Mouse (Mus musculus) ES-E14 (cell line): ENCODE measurements at regions not wholly inside any gene's neighbourhood (a gene's known extent, or its start where the extent isn't known, plus 50 kb on each side); places are given as distances from the start of the nearest gene placed in this dataset.

Experiments used
- DNase-seq: peaks from one replicate; pipeline ENCODE4 v3.0.0-alpha.2; 2013; ENCODE audit warnings: low read depth, low spot score
- H3K27ac ChIP-seq: 2 replicates; pipeline ENCODE4 v1.5.1; 2012; ENCODE audit warnings: low read depth, mild to moderate bottlenecking, low read length, moderate library complexity, mixed read lengths; ENCODE audit not compliant: poor library complexity, insufficient read depth, severe bottlenecking
- H3K36me3 ChIP-seq: 2 replicates; pipeline ENCODE4 v1.6.1; 2012; ENCODE audit warnings: mild to moderate bottlenecking, low read length, moderate library complexity, mixed read lengths; ENCODE audit not compliant: control insufficient read depth, poor library complexity, insufficient read depth, severe bottlenecking
- H3K4me1 ChIP-seq, 2 experiments: fragments of 150-350 bp in 1 of 2; sonication (generic) in 1 of 2; 2 replicates each; pipeline ENCODE4 v1.6.1; 2012; ENCODE audit warnings: low read length in 2 of 2, mild to moderate bottlenecking in 1 of 2, mixed read lengths in 1 of 2; ENCODE audit not compliant: control insufficient read depth in 2 of 2, insufficient read depth in 2 of 2, poor library complexity in 1 of 2
- H3K4me3 ChIP-seq, 2 experiments: fragments of 150-350 bp in 1 of 2; sonication (generic) in 1 of 2; 2 replicates each; pipeline ENCODE4 v1.5.1; 2012; ENCODE audit warnings: low read length in 2 of 2, low read depth in 1 of 2, mild to moderate bottlenecking in 1 of 2, mixed read lengths in 1 of 2; ENCODE audit not compliant: insufficient read depth in 1 of 2, poor library complexity in 1 of 2, severe bottlenecking in 1 of 2
- H3K9ac ChIP-seq: 2 replicates; pipeline ENCODE4 v1.6.1; 2012; ENCODE audit warnings: low read depth, mild to moderate bottlenecking, low read length, mixed read lengths; ENCODE audit not compliant: poor library complexity, insufficient read depth, severe bottlenecking
- H3K9me3 ChIP-seq: fragments of 150-350 bp; sonication (generic); 2 replicates; pipeline ENCODE4 v1.6.1; 2012; ENCODE audit warnings: low read depth, mild to moderate bottlenecking, low read length; ENCODE audit not compliant: control insufficient read depth, insufficient read depth
- CHD2 ChIP-seq: IDR thresholded peaks from 2 replicates; pipeline ENCODE4 v1.6.1; 2014; ENCODE audit warnings: mild to moderate bottlenecking, low read depth, low read length, inconsistent platforms
- HCFC1 ChIP-seq: IDR thresholded peaks from 2 replicates; pipeline ENCODE4 v1.6.1; 2012; ENCODE audit warnings: low read length, inconsistent platforms, borderline replicate concordance; ENCODE audit not compliant: insufficient read depth
- MAFK ChIP-seq: IDR thresholded peaks from 2 replicates; pipeline ENCODE4 v1.6.1; 2014; ENCODE audit warnings: mild to moderate bottlenecking, low read depth, low read length, inconsistent platforms; ENCODE audit not compliant: insufficient read depth
- ZC3H11A ChIP-seq: IDR thresholded peaks from 2 replicates; pipeline ENCODE4 v1.6.1; 2012; ENCODE audit warnings: low read depth, mild to moderate bottlenecking, inconsistent platforms, low read length, borderline replicate concordance
- ZNF384 ChIP-seq: IDR thresholded peaks from 2 replicates; pipeline ENCODE4 v1.6.1; 2012; ENCODE audit warnings: low read depth, low read length, inconsistent platforms
- in situ Hi-C, 2 experiments: fragments of 600-800 bp; cut with MboI; formaldehyde crosslinking; loops; one replicate each; pipeline ENCODE4 v1.15.1; 2025; ENCODE audit warnings: low sequenced_read_pairs in 2 of 2, inconsistent platforms in 1 of 2; ENCODE audit not compliant: unreplicated experiment in 2 of 2

DNA sequence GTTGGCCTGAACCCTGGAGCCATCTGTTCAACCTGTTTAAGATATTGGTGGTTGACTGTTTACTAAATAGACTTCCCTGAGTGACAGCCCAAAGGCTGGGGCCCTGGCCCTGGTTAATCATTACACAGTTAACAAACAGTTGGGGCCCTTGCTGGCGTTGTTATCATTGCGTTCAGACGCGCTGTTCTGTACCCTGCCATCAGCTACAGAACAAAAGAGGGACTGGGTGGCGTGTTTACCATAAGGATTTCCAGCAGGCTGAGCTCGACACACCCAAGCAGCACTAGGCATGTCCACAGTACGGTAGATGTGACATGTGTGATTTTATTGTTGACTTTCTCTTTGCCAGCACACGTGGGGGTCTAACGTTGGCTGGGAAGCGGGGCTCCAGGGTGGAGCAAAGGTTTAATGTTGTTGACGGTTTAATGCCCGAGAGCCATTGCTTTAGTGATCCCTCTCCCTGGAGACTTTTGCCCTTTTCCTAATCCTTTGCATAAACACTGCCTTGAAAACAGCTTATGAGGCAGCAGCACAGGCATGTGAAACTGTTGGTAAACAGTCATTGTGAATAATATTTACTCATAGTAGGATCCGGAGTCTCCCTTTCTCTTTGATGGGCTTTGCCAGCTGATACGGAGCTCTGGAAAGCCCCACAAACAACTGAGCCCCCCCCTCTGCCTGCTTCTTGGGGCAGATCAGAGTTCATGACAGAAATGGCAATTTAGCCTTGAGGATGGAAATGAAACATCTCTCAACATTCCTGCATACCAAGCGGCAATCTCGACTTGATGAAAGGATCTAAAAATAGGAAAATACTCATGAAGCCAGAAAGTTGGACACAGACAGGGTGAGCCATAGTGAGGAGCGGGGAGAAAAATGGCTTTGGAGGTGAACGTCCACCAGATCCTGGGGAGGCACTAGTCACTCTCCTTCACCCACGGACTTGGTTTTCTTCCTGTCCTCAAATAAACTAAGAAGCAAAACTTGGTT is 197.1 kb upstream of the Kit start:
- Histone ChIP-seq H3K9ac (no peak overlapping the region), H3K9me3 (no peaks in the 10 kb centered on the region), H3K27ac (no peak overlapping the region), H3K4me3 (no peak overlapping the region), H3K4me1 (0 out of 4 replicates have a peak, but pooled peaks cover 0 to 2% of the 10 kb centered on the region in 2 experiments), H3K36me3 (no peaks in the 10 kb centered on the region)
- TF ChIP-seq MAFK, result no peak
- TF ChIP-seq CHD2, result no peak
- TF ChIP-seq ZC3H11A, result no peak
- no peak for TF ChIP-seq HCFC1
- no peak for TF ChIP-seq ZNF384
- DNase-seq, result no peak
- in situ Hi-C loops, result no loop called here

DNA sequence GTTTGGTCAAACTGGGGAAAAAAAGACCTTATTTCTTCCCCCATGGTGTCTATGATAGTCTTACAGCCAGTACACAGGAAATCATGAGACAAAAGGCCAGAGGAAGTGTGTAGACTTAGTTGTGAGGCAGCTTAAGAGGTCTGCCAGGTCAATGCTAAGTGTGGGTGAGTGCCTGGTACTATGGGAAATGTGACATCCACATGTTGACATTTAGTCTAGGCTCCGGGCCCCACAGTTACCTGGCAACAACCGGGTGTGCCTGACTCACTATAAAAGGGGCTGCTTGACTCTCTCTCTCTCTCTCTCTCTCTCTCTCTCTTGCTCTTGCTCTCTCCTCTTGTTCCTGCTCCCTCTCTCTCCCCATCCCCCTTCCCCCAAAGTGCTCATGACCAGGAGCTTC is 196.1 kb upstream of the Kit start:
- Histone ChIP-seq H3K4me3 (no peak overlapping the region), H3K9me3 (no peaks in the 10 kb centered on the region), H3K27ac (no peak overlapping the region), H3K4me1 (0 out of 4 replicates have a peak, but pooled peaks cover 0 to 2% of the 10 kb centered on the region in 2 experiments), H3K36me3 (no peaks in the 10 kb centered on the region), H3K9ac (no peak overlapping the region)
- no peak for DNase-seq
- in situ Hi-C loops, result no loop called here
- TF ChIP-seq HCFC1 (no peak), ZNF384 (no peak), MAFK (no peak), CHD2 (no peak), ZC3H11A (no peak)

DNA sequence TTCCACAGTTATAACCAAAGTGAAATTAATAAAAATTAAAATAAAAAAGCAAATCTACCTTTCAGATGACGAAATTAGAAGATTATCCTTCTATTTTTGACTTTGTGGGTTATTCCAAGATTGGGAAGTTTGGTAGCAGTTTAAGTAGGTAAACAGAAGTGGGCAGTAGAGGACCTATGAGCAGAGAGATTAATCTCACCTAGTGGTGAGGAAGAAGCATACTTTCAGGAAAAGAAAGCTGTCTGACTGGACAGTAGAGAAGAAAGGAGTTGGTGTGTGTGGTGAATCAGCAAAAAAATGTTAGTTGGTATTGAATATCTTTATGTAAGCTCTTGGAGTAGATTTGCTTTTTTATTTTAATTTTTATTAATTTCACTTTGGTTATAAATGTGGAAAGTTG is 194.4 kb upstream of the Kit start:
- Histone ChIP-seq H3K27ac (no peak overlapping the region), H3K36me3 (no peaks in the 10 kb centered on the region), H3K9ac (no peak overlapping the region), H3K4me1 (0 out of 4 replicates have a peak, but pooled peaks cover 0 to 2% of the 10 kb centered on the region in 2 experiments), H3K9me3 (no peaks in the 10 kb centered on the region), H3K4me3 (no peak overlapping the region)
- in situ Hi-C loops, result no loop called here
- DNase-seq, result no peak
- TF ChIP-seq HCFC1, result no peak
- TF ChIP-seq MAFK, result peak; percentile 38; the same call in 1 of the 2 replicates

DNA sequence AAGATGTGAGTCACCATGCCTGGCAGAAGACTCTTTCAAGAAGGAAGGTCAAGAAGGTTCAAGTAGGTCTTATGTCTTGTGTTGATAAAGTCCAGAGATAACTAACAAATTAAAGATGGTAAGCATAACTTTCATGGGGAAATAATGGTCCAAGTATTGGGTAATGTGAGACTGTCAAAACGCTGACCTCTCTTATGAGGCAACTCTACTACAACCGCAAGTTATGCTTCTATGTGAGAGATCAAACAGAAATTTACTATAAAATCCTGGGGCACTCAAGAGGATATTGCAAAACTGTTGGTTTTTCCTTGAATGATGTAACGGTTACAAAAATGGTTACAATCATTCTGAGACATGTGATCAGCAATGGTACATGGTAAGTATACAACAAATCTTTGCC is 192.6 kb upstream of the Kit start:
- H3K4me3 ChIP-seq, result no peak overlapping the region
- no peak overlapping the region for H3K9ac ChIP-seq
- 0 out of 4 replicates have a peak, but pooled peaks cover 0 to 2% of the 10 kb centered on the region in 2 experiments for H3K4me1 ChIP-seq
- H3K36me3 ChIP-seq, result no peaks in the 10 kb centered on the region
- no peak for DNase-seq
- no peaks in the 10 kb centered on the region for H3K9me3 ChIP-seq
- in situ Hi-C loops, result no loop called here
- no peak overlapping the region for H3K27ac ChIP-seq
- no peak for TF ChIP-seq ZNF384
- no peak for TF ChIP-seq ZC3H11A
- TF ChIP-seq CHD2, result no peak
- TF ChIP-seq MAFK, result no peak
- no peak for TF ChIP-seq HCFC1
